In genomic region chr7:59228866-59229182, GRCm38 (mm10) we compare ENCODE assay signal across 8 mouse cellular contexts. TPM values are rescaled to one million over a fixed set of nuclear protein-coding genes. Genes with fewer than 3 reads are reported as not detected.
DNase-seq lines count a peak whose midpoint lies in the region; ATAC-seq and TF ChIP-seq lines count a peak whose summit lies in the region.

No protein-coding gene starts in this region.

- DNase-seq in layer of hippocampus, adult 2 months (ENCODE audit: low spot score in 2 of 2), result no peak
- DNase-seq in layer of hippocampus, postnatal 25 days (ENCODE audit: extremely low spot score in 1 of 2, low spot score in 1 of 2), result no peak
- no peak for DNase-seq in embryonic facial prominence, embryonic 10.5 days (ENCODE audit: low spot score)
- DNase-seq in intestine, embryonic 14.5 days (ENCODE audit: low spot score), result no peak
- no peak for DNase-seq in urinary bladder, postnatal 10 days (ENCODE audit: low spot score)
- DNase-seq in frontal cortex, postnatal 25 days (ENCODE audit: low spot score in 2 of 2), result no peak
- DNase-seq in kidney, postnatal 10 days, result no peak

- H3K27me3 ChIP-seq in embryonic facial prominence, embryonic 10.5 days (replicated peaks; ENCODE audit: low read depth, poor library complexity, severe bottlenecking), result no peaks in the 10 kb centered on the region
- no peaks in the 10 kb centered on the region for H3K27me3 ChIP-seq in intestine, embryonic 14.5 days (replicated peaks; ENCODE audit: control insufficient read depth, insufficient read depth, low read length)
- no peaks in the 10 kb centered on the region for H3K27me3 ChIP-seq in neural tube, embryonic 12.5 days (replicated peaks)

- peak; percentile 73 for ATAC-seq in intestine, embryonic 14.5 days (replicated peaks; ENCODE audit: low FRiP score, low TSS enrichment, low read depth)
- peak; percentile 80; the same call in 1 of the 2 replicates for ATAC-seq in neural tube, embryonic 12.5 days (ENCODE audit: low FRiP score, low read depth)

- H3K27ac ChIP-seq in layer of hippocampus, adult 2 months, result peak overlapping the region; percentile 99
- peak overlapping the region; percentile 98 for H3K27ac ChIP-seq in embryonic facial prominence, embryonic 10.5 days (replicated peaks)
- H3K27ac ChIP-seq in intestine, embryonic 14.5 days (ENCODE audit: low read depth), result peak overlapping the region; percentile 99
- peak overlapping the region; percentile 97 for H3K27ac ChIP-seq in neural tube, embryonic 12.5 days

- no peaks in the 10 kb centered on the region; the same call in 1 of the 2 replicates for H3K4me1 ChIP-seq in embryonic facial prominence, embryonic 10.5 days
- 0 out of 2 replicates have a peak, but pooled peaks cover 8% of the 10 kb centered on the region for H3K4me1 ChIP-seq in intestine, embryonic 14.5 days (replicated peaks; ENCODE audit: control insufficient read depth, insufficient read depth, low read length)
- 0 out of 2 replicates have a peak, but pooled peaks cover 8% of the 10 kb centered on the region for H3K4me1 ChIP-seq in neural tube, embryonic 12.5 days

- H3K9me3 ChIP-seq in embryonic facial prominence, embryonic 10.5 days, result no peaks in the 10 kb centered on the region
- no peaks in the 10 kb centered on the region for H3K9me3 ChIP-seq in intestine, embryonic 14.5 days (ENCODE audit: control insufficient read depth, low read length)
- no peaks in the 10 kb centered on the region for H3K9me3 ChIP-seq in neural tube, embryonic 12.5 days

- WGBS in embryonic facial prominence, embryonic 10.5 days, result under 1% methylated on average over 39 of the region's 39 CpGs
- WGBS in intestine, embryonic 14.5 days, result 0% methylated on average over 39 of the region's 39 CpGs
- WGBS in neural tube, embryonic 12.5 days, result under 1% methylated on average over 39 of the region's 39 CpGs

- TF ChIP-seq CTCF in layer of hippocampus, adult 2 months (conservative IDR thresholded peaks at IDR 0.05), result peak; percentile 62

- H3K4me3 ChIP-seq in layer of hippocampus, adult 2 months, result peak overlapping the region; percentile 89
- peak overlapping the region; percentile 93 for H3K4me3 ChIP-seq in embryonic facial prominence, embryonic 10.5 days
- peak overlapping the region; percentile 91 for H3K4me3 ChIP-seq in intestine, embryonic 14.5 days (ENCODE audit: low read depth, low read length)
- peak overlapping the region; percentile 99 for H3K4me3 ChIP-seq in neural tube, embryonic 12.5 days

- peak overlapping the region; percentile 82; the same call in 1 of the 2 replicates for H3K4me2 ChIP-seq in intestine, embryonic 14.5 days (ENCODE audit: low read length)
- peak overlapping the region; percentile 66 for H3K4me2 ChIP-seq in neural tube, embryonic 12.5 days (replicated peaks)

- no peaks in the 10 kb centered on the region for H3K36me3 ChIP-seq in embryonic facial prominence, embryonic 10.5 days (replicated peaks)
- H3K36me3 ChIP-seq in intestine, embryonic 14.5 days (ENCODE audit: control insufficient read depth, insufficient read depth, low read length), result no peaks in the 10 kb centered on the region
- no peaks in the 10 kb centered on the region for H3K36me3 ChIP-seq in neural tube, embryonic 12.5 days

- H3K9ac ChIP-seq in intestine, embryonic 14.5 days (ENCODE audit: low read length), result peak overlapping the region; percentile 94
- peak overlapping the region; percentile 97 for H3K9ac ChIP-seq in neural tube, embryonic 12.5 days

RNA-seq across cellular contexts. Expression of gene Ube3a, which starts 0.3 kb away (rescaled TPM):
- total RNA-seq in layer of hippocampus, adult 2 months (2021), result 100 to 1,000 TPM; 143 to 145 TPM
- 100 to 1,000 TPM; 136 to 143 TPM for total RNA-seq in layer of hippocampus, postnatal 25 days (2021)
- 103 and 111 TPM in 2 replicates for polyA plus RNA-seq in embryonic facial prominence, embryonic 10.5 days (2016; fragmentation: Nextera tagmentation; extraction: Ambion mirVana)
- 128 and 131 TPM in 2 replicates for polyA plus RNA-seq in intestine, embryonic 14.5 days (2014; fragmentation: Nextera tagmentation; extraction: Ambion mirVana)
- polyA plus RNA-seq in neural tube, embryonic 12.5 days (2016; fragmentation: Nextera tagmentation; extraction: Ambion mirVana), result 209 and 225 TPM in 2 replicates
